Mouse (Mus musculus) neural tube, embryonic 11.5 days (tissue): ENCODE results near the gene Tnfsf10. TPM values are rescaled to one million over a fixed set of nuclear protein-coding genes. Genes with fewer than 3 reads are reported as not detected.

Experiments
- ATAC-seq: fragments of 200-750 bp; cut with Nextera tagmentation; 2 replicates; pipeline ENCODE4 v1.8.0; 2017; ENCODE audit warnings: moderate number of reproducible peaks, mild to moderate bottlenecking, moderate TSS enrichment, moderate library complexity; ENCODE audit not compliant: insufficient read depth, low FRiP score, low TSS enrichment
- DNase-seq: peaks from one replicate; pipeline ENCODE4 v3.0.0-alpha.2; 2015; ENCODE audit warnings: low spot score
- H3K27ac ChIP-seq: fragments of 300-500 bp; sonication (generic); 2 replicates; pipeline ENCODE4 v1.5.1; 2014; ENCODE audit warnings: low read depth, mild to moderate bottlenecking, low read length
- H3K27me3 ChIP-seq: fragments of 300-500 bp; sonication (generic); 2 replicates; pipeline ENCODE4 v1.6.1; 2014; ENCODE audit warnings: mild to moderate bottlenecking, low read length, mixed read lengths; ENCODE audit not compliant: control insufficient read depth, insufficient read depth
- H3K36me3 ChIP-seq: fragments of 300-500 bp; sonication (generic); 2 replicates; pipeline ENCODE4 v1.6.1; 2014; ENCODE audit warnings: mild to moderate bottlenecking, low read length, moderate library complexity, mixed read lengths; ENCODE audit not compliant: control insufficient read depth, insufficient read depth
- H3K4me1 ChIP-seq: fragments of 300-500 bp; sonication (generic); 2 replicates; pipeline ENCODE4 v1.6.1; 2014; ENCODE audit warnings: low read length, mixed read lengths; ENCODE audit not compliant: control insufficient read depth, insufficient read depth
- H3K4me2 ChIP-seq: fragments of 300-500 bp; sonication (generic); 2 replicates; pipeline ENCODE4 v1.6.1; 2014; ENCODE audit warnings: low read depth, mild to moderate bottlenecking, moderate library complexity
- H3K4me3 ChIP-seq: fragments of 300-500 bp; sonication (generic); 2 replicates; pipeline ENCODE4 v1.5.1; 2014; ENCODE audit warnings: low read depth, low read length
- H3K9ac ChIP-seq: fragments of 300-500 bp; sonication (generic); 2 replicates; pipeline ENCODE4 v1.6.1; 2014; ENCODE audit warnings: mild to moderate bottlenecking, low read length
- H3K9me3 ChIP-seq: fragments of 300-500 bp; sonication (generic); 2 replicates; pipeline ENCODE4 v1.6.1; 2016; ENCODE audit warnings: low read length; ENCODE audit not compliant: control insufficient read depth
- WGBS: fragments of 180-500 bp; shearing (Covaris S2); extraction: QIAGEN DNeasy Blood & Tissue Kit; methylation state at CpG from one replicate; pipeline ENCODE4 v1.1.7; 2014; 5-methylcytosine and 5-hydroxymethylcytosine counted together
- polyA plus RNA-seq: library from polyadenylated mRNA; unstranded; fragments of >200 nt; fragmentation: Nextera tagmentation; extraction: Ambion mirVana; gene quantifications from 2 replicates; pipeline ENCODE4 v1.2.1, GENCODE M21; 2014

Gene Tnfsf10
- polyA plus RNA-seq, 1 experiment from 2014 or later, result not detected

- Histone ChIP-seq H3K4me1 (0 out of 2 replicates have a peak, but pooled peaks cover 2% of the 10 kb centered on the region), H3K4me2 (peak overlapping the region; percentile 49), H3K36me3 (no peaks in the 10 kb centered on the region), H3K27me3 (peaks cover 35% of the 10 kb centered on the region), H3K9me3 (no peaks in the 10 kb centered on the region), H3K9ac (no peak overlapping the region), H3K27ac (no peak overlapping the region), H3K4me3 (peak overlapping the region; percentile 24)
- DNase-seq (peak; percentile 50), ATAC-seq (peak; percentile 55; the same call in 1 of the 2 replicates)
- 1% methylated on average over 67 of the region's 77 CpGs for WGBS
These were observed 55.2 kb downstream of the Tnfsf10 start for GRCm38 (mm10) chr3:27371725-27372650.

- H3K36me3 ChIP-seq, result no peaks in the 10 kb centered on the region
- H3K4me2 ChIP-seq, result no peak overlapping the region
- H3K27me3 ChIP-seq, result peaks cover 35% of the 10 kb centered on the region
- no peaks in the 10 kb centered on the region for H3K9me3 ChIP-seq
- WGBS, result 50% methylated on average over 9 of the region's 9 CpGs
- H3K4me1 ChIP-seq, result 0 out of 2 replicates have a peak, but pooled peaks cover 2% of the 10 kb centered on the region
- no peak overlapping the region for H3K4me3 ChIP-seq
- no peak overlapping the region for H3K27ac ChIP-seq
- no peak overlapping the region for H3K9ac ChIP-seq
- DNase-seq (no peak), ATAC-seq (no peak)
These were observed 57.6 kb downstream of the Tnfsf10 start for GRCm38 (mm10) chr3:27374396-27374795.

- Histone ChIP-seq H3K4me3 (no peak overlapping the region), H3K36me3 (no peaks in the 10 kb centered on the region), H3K4me2 (no peak overlapping the region), H3K4me1 (no peaks in the 10 kb centered on the region), H3K27me3 (peaks cover 5% of the 10 kb centered on the region; the same call in 1 of the 2 replicates), H3K9ac (no peak overlapping the region), H3K9me3 (no peaks in the 10 kb centered on the region), H3K27ac (no peak overlapping the region)
- 78% methylated on average over 4 of the region's 4 CpGs for WGBS
- DNase-seq (no peak), ATAC-seq (no peak)
These were observed 61.1 kb downstream of the Tnfsf10 start for GRCm38 (mm10) chr3:27377935-27378334.

GRCm38 (mm10) chr3:27384836-27385235 lies 68.0 kb downstream of the Tnfsf10 start:
- H3K4me2 ChIP-seq, result no peak overlapping the region
- DNase-seq (no peak), ATAC-seq (no peak)
- H3K9ac ChIP-seq, result no peak overlapping the region
- no peaks in the 10 kb centered on the region for H3K36me3 ChIP-seq
- no peaks in the 10 kb centered on the region for H3K27me3 ChIP-seq
- no peak overlapping the region for H3K4me3 ChIP-seq
- no peak overlapping the region for H3K27ac ChIP-seq
- H3K4me1 ChIP-seq, result no peaks in the 10 kb centered on the region
- H3K9me3 ChIP-seq, result no peaks in the 10 kb centered on the region
- WGBS, result 80% methylated on average over 3 of the region's 3 CpGs

- Histone ChIP-seq H3K27me3 (no peaks in the 10 kb centered on the region), H3K4me3 (no peak overlapping the region), H3K36me3 (no peaks in the 10 kb centered on the region), H3K27ac (no peak overlapping the region), H3K9me3 (no peaks in the 10 kb centered on the region), H3K4me1 (no peaks in the 10 kb centered on the region), H3K4me2 (no peak overlapping the region), H3K9ac (no peak overlapping the region)
- no peak for ATAC-seq
- WGBS, result 93% methylated on average over 1 of the region's 1 CpGs
- DNase-seq, result no peak
These were observed 73.1 kb downstream of the Tnfsf10 start for GRCm38 (mm10) chr3:27389923-27390322.

Other genes with a start within 250 kb of the Tnfsf10 start
- 79.1 and 87.4 TPM in 2 replicates for gene Ect2, start 163.2 kb upstream of the Tnfsf10 start, polyA plus RNA-seq
- gene Nceh1, start 134.1 kb upstream of the Tnfsf10 start, polyA plus RNA-seq, result 3.3 and 4.0 TPM in 2 replicates
- 0.11 and 0.12 TPM in 2 replicates for gene Ghsr, start 54.3 kb downstream of the Tnfsf10 start, polyA plus RNA-seq